Mouse (Mus musculus) forebrain, embryonic 11.5 days (tissue): ENCODE results near the gene Chrng. TPM values are rescaled to one million over a fixed set of nuclear protein-coding genes. Genes with fewer than 3 reads are reported as not detected.

ENCODE experiments used
- ATAC-seq: fragments of 200-750 bp; cut with Nextera tagmentation; replicated peaks from 2 replicates; pipeline ENCODE4 v1.8.0; 2017; ENCODE audit warnings: moderate TSS enrichment; ENCODE audit not compliant: low FRiP score
- DNase-seq: peaks from one replicate; pipeline ENCODE4 v3.0.0-alpha.2; 2017; ENCODE audit warnings: low spot score
- H3K27ac ChIP-seq: fragments of 300-500 bp; sonication (generic); 2 replicates; pipeline ENCODE4 v1.5.1; 2014; ENCODE audit warnings: low read depth, low read length
- H3K27me3 ChIP-seq: fragments of 300-500 bp; sonication (generic); 2 replicates; pipeline ENCODE4 v1.6.1; 2014; ENCODE audit warnings: mild to moderate bottlenecking, low read length, mixed read lengths; ENCODE audit not compliant: control insufficient read depth, insufficient read depth
- H3K36me3 ChIP-seq: fragments of 300-500 bp; sonication (generic); 2 replicates; pipeline ENCODE4 v1.6.1; 2014; ENCODE audit warnings: mild to moderate bottlenecking, low read length, moderate library complexity, mixed read lengths; ENCODE audit not compliant: control insufficient read depth, insufficient read depth
- H3K4me1 ChIP-seq: fragments of 300-500 bp; sonication (generic); replicated peaks from 2 replicates; pipeline ENCODE4 v1.6.1; 2014; ENCODE audit warnings: low read length, mixed read lengths; ENCODE audit not compliant: control insufficient read depth, insufficient read depth
- H3K4me2 ChIP-seq: fragments of 300-500 bp; sonication (generic); 2 replicates; pipeline ENCODE4 v1.6.1; 2014; ENCODE audit warnings: low read depth, mild to moderate bottlenecking, low read length, moderate library complexity, mixed read lengths; ENCODE audit not compliant: severe bottlenecking
- H3K4me3 ChIP-seq: fragments of 300-500 bp; sonication (generic); 2 replicates; pipeline ENCODE4 v1.5.1; 2014; ENCODE audit warnings: low read depth, low read length
- H3K9ac ChIP-seq: fragments of 300-500 bp; sonication (generic); 2 replicates; pipeline ENCODE4 v1.6.1; 2014; ENCODE audit warnings: low read length
- H3K9me3 ChIP-seq: fragments of 300-500 bp; sonication (generic); 2 replicates; pipeline ENCODE4 v1.6.1; 2016; ENCODE audit warnings: low read length, mixed read lengths; ENCODE audit not compliant: control insufficient read depth
- WGBS: fragments of 180-500 bp; shearing (Covaris S2); extraction: QIAGEN DNeasy Blood & Tissue Kit; methylation state at CpG from one replicate; pipeline ENCODE4 v1.1.7; 2014; 5-methylcytosine and 5-hydroxymethylcytosine counted together
- polyA plus RNA-seq: library from polyadenylated mRNA; unstranded; fragments of >200 nt; fragmentation: Nextera tagmentation; extraction: Ambion mirVana; gene quantifications from 2 replicates; pipeline ENCODE4 v1.2.1, GENCODE M21; 2014

Chrng gene
- polyA plus RNA-seq, 1 experiment from 2014 or later: not detected

- H3K27ac ChIP-seq: no peak overlapping the region
- H3K4me2 ChIP-seq: no peak overlapping the region
- WGBS: 70% methylated on average over 6 of the region's 6 CpGs
These were observed 581 bp downstream of the Chrng start for GRCm38 (mm10) chr1:87205038-87205437.

GRCm38 (mm10) chr1:87205502-87205901 lies 1.0 kb downstream of the Chrng start:
- H3K36me3 ChIP-seq: no peaks in the 10 kb centered on the region
- 55% methylated on average over 3 of the region's 3 CpGs for WGBS
- ATAC-seq (no peak), DNase-seq (no peak)
- no peaks in the 10 kb centered on the region; the same call in 1 of the 2 replicates for H3K27me3 ChIP-seq
- no peak overlapping the region for H3K4me3 ChIP-seq
- H3K4me2 ChIP-seq: no peak overlapping the region
- no peak overlapping the region for H3K9ac ChIP-seq
- no peaks in the 10 kb centered on the region for H3K9me3 ChIP-seq
- H3K27ac ChIP-seq: no peak overlapping the region
- 0 out of 2 replicates have a peak, but pooled peaks cover 2% of the 10 kb centered on the region for H3K4me1 ChIP-seq

More at GRCm38 (mm10) chr1:87205038-87205437, 581 bp downstream of the Chrng start:
- no peaks in the 10 kb centered on the region; the same call in 1 of the 2 replicates for H3K27me3 ChIP-seq
- H3K9ac ChIP-seq: no peak overlapping the region
- no peaks in the 10 kb centered on the region for H3K9me3 ChIP-seq
- 0 out of 2 replicates have a peak, but pooled peaks cover 2% of the 10 kb centered on the region for H3K4me1 ChIP-seq
- no peaks in the 10 kb centered on the region for H3K36me3 ChIP-seq
- no peak overlapping the region for H3K4me3 ChIP-seq
- DNase-seq (no peak), ATAC-seq (no peak)

DNA sequence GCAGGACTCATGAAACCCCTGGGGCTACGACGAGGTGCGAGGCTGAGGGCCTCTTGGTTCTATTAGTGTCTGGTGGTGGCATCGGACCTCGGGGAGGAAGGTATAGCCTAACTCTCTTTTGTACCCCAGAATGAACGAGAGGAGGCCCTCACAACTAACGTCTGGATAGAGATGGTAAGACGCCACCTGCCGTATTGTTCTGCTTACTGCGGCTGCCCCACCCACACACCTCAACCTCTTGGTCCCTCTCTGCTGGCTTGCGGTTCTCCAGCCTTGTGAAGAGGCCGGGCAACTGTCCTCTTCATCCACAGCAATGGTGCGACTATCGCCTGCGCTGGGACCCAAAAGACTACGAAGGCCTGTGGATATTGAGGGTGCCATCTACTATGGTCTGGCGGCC lies 1.9 kb downstream of the Chrng start:
- H3K4me1 ChIP-seq: 0 out of 2 replicates have a peak, but pooled peaks cover 2% of the 10 kb centered on the region
- H3K9me3 ChIP-seq: no peaks in the 10 kb centered on the region
- no peak overlapping the region for H3K9ac ChIP-seq
- H3K4me3 ChIP-seq: no peak overlapping the region
- no peaks in the 10 kb centered on the region for H3K36me3 ChIP-seq
- no peaks in the 10 kb centered on the region; the same call in 1 of the 2 replicates for H3K27me3 ChIP-seq
- H3K4me2 ChIP-seq: no peak overlapping the region
- H3K27ac ChIP-seq: no peak overlapping the region
- DNase-seq (no peak), ATAC-seq (no peak)
- 23% methylated on average over 17 of the region's 17 CpGs for WGBS

GRCm38 (mm10) chr1:87211431-87211830 lies 7.0 kb downstream of the Chrng start:
- Histone ChIP-seq H3K4me2 (no peak overlapping the region), H3K9me3 (no peaks in the 10 kb centered on the region), H3K27me3 (no peaks in the 10 kb centered on the region; the same call in 1 of the 2 replicates), H3K9ac (no peak overlapping the region), H3K4me1 (peaks cover 10% of the 10 kb centered on the region), H3K4me3 (no peak overlapping the region), H3K27ac (no peak overlapping the region), H3K36me3 (no peaks in the 10 kb centered on the region)
- WGBS: 90% methylated on average over 4 of the region's 4 CpGs
- no peak for DNase-seq
- no peak for ATAC-seq

GRCm38 (mm10) chr1:87213735-87214704 lies 9.6 kb downstream of the Chrng start, which contains the start of gene Eif4e2:
TSS of gene Eif4e2 (plus strand) at chr1:87213914.
- DNase-seq (peak; percentile 97), ATAC-seq (peak; percentile 97)
- Histone ChIP-seq H3K9me3 (no peaks in the 10 kb centered on the region), H3K36me3 (no peaks in the 10 kb centered on the region), H3K4me3 (peak within 1 kb of the TSS; percentile 78), H3K9ac (peak within 1 kb of the TSS; percentile 97), H3K4me1 (peaks cover 10% of the 10 kb centered on the region), H3K4me2 (peak within 1 kb of the TSS; percentile 77), H3K27ac (peak within 1 kb of the TSS; percentile 97), H3K27me3 (no peaks in the 10 kb centered on the region)
- 1% methylated on average over 80 of the region's 99 CpGs for WGBS

- DNase-seq (no peak), ATAC-seq (no peak)
- peak overlapping the region; percentile 97 for H3K9ac ChIP-seq
- H3K4me2 ChIP-seq: peak overlapping the region; percentile 77
- 46% methylated on average over 4 of the region's 4 CpGs for WGBS
- no peaks in the 10 kb centered on the region for H3K27me3 ChIP-seq
- peak overlapping the region; percentile 97 for H3K27ac ChIP-seq
- peaks cover 10% of the 10 kb centered on the region for H3K4me1 ChIP-seq
- peak overlapping the region; percentile 78 for H3K4me3 ChIP-seq
- H3K36me3 ChIP-seq: no peaks in the 10 kb centered on the region; the same call in 1 of the 2 replicates
- H3K9me3 ChIP-seq: no peaks in the 10 kb centered on the region
These were observed 10.3 kb downstream of the Chrng start for GRCm38 (mm10) chr1:87214748-87215147.

GRCm38 (mm10) chr1:87217938-87218337 lies 13.5 kb downstream of the Chrng start:
- Histone ChIP-seq H3K4me3 (no peak overlapping the region), H3K36me3 (peaks cover 4% of the 10 kb centered on the region), H3K4me1 (peaks cover 10% of the 10 kb centered on the region), H3K27ac (no peak overlapping the region), H3K9ac (no peak overlapping the region), H3K4me2 (no peak overlapping the region), H3K9me3 (no peaks in the 10 kb centered on the region), H3K27me3 (no peaks in the 10 kb centered on the region)
- WGBS: 70% methylated on average over 3 of the region's 3 CpGs
- no peak for ATAC-seq
- DNase-seq: no peak

GRCm38 (mm10) chr1:87225739-87226138 lies 21.3 kb downstream of the Chrng start:
- Histone ChIP-seq H3K27me3 (no peaks in the 10 kb centered on the region), H3K27ac (no peak overlapping the region), H3K4me1 (no peaks in the 10 kb centered on the region), H3K4me3 (no peak overlapping the region), H3K9me3 (no peaks in the 10 kb centered on the region), H3K36me3 (peaks cover 17% of the 10 kb centered on the region), H3K9ac (no peak overlapping the region), H3K4me2 (no peak overlapping the region)
- no peak for ATAC-seq
- DNase-seq: no peak
- WGBS: 97% methylated on average over 8 of the region's 8 CpGs
